Mouse (Mus musculus) liver, postnatal 0 days (tissue): Measurements from ENCODE around the gene Prr5l. TPM values are rescaled to one million over a fixed set of nuclear protein-coding genes. Genes with fewer than 3 reads are reported as not detected.

Experiments used
- ATAC-seq: fragments of 200-750 bp; cut with Nextera tagmentation; 2 replicates; pipeline ENCODE4 v1.8.0; 2017; ENCODE audit warnings: mild to moderate bottlenecking, moderate library complexity
- DNase-seq: peaks from one replicate; pipeline ENCODE4 v3.0.0-alpha.2; 2016
- H3K27ac ChIP-seq: fragments of 300-500 bp; sonication (generic); 2 replicates; pipeline ENCODE4 v1.5.1; 2014; ENCODE audit warnings: antibody characterized with exemption, moderate library complexity, mild to moderate bottlenecking, low read depth
- H3K27me3 ChIP-seq: fragments of 300-500 bp; sonication (generic); 2 replicates; pipeline ENCODE4 v1.6.1; 2014; ENCODE audit warnings: low read length, control low read depth, mixed read lengths; ENCODE audit not compliant: insufficient read depth
- H3K36me3 ChIP-seq: fragments of 300-500 bp; sonication (generic); replicated peaks from 2 replicates; pipeline ENCODE4 v1.6.1; 2014; ENCODE audit warnings: mild to moderate bottlenecking, control low read depth, low read length, moderate library complexity, mixed read lengths; ENCODE audit not compliant: insufficient read depth
- H3K4me1 ChIP-seq: fragments of 300-500 bp; sonication (generic); 2 replicates; pipeline ENCODE4 v1.6.1; 2014; ENCODE audit warnings: antibody characterized with exemption, mild to moderate bottlenecking, control low read depth; ENCODE audit not compliant: insufficient read depth
- H3K4me2 ChIP-seq: fragments of 300-500 bp; sonication (generic); 2 replicates; pipeline ENCODE4 v1.6.1; 2014; ENCODE audit warnings: low read depth, mild to moderate bottlenecking, low read length, moderate library complexity, mixed read lengths
- H3K4me3 ChIP-seq: fragments of 300-500 bp; sonication (generic); 2 replicates; pipeline ENCODE4 v1.5.1; 2014; ENCODE audit warnings: low read depth, low read length
- H3K9ac ChIP-seq: fragments of 300-500 bp; sonication (generic); replicated peaks from 2 replicates; pipeline ENCODE4 v1.6.1; 2014; ENCODE audit warnings: mild to moderate bottlenecking, moderate library complexity
- H3K9me3 ChIP-seq: fragments of 300-500 bp; sonication (generic); 2 replicates; pipeline ENCODE4 v1.6.1; 2016; ENCODE audit warnings: mild to moderate bottlenecking, control low read depth, low read length, mixed read lengths
- CTCF ChIP-seq: sonication (generic); IDR thresholded peaks from 2 replicates; pipeline ENCODE4 v1.5.1; 2016; ENCODE audit warnings: antibody characterized with exemption, low read depth
- EP300 ChIP-seq: IDR thresholded peaks from 2 replicates; pipeline ENCODE4 v1.6.1; 2016; ENCODE audit warnings: antibody characterized with exemption, low read depth, mild to moderate bottlenecking
- WGBS: fragments of 180-500 bp; shearing (Covaris S2); extraction: QIAGEN DNeasy Blood & Tissue Kit; methylation state at CpG from one replicate; pipeline ENCODE4 v1.1.7; 2014; ENCODE audit not compliant: insufficient replicate concordance; 5-methylcytosine and 5-hydroxymethylcytosine counted together
- polyA plus RNA-seq: library from polyadenylated mRNA; unstranded; fragments of >200 nt; fragmentation: Nextera tagmentation; extraction: Ambion mirVana; gene quantifications from 2 replicates; pipeline ENCODE4 v1.2.1, GENCODE M21; 2015

The Prr5l gene
- polyA plus RNA-seq, 1 experiment from 2014 or later, result 4.0 TPM

- 55% methylated on average over 7 of the region's 7 CpGs for WGBS
- Histone ChIP-seq H3K4me1 (peaks cover 24% of the 10 kb centered on the region), H3K9me3 (no peaks in the 10 kb centered on the region), H3K4me3 (no peak overlapping the region), H3K36me3 (no peaks in the 10 kb centered on the region), H3K27ac (no peak overlapping the region), H3K27me3 (no peaks in the 10 kb centered on the region), H3K9ac (no peak overlapping the region), H3K4me2 (no peak overlapping the region)
- DNase-seq (no peak), ATAC-seq (no peak)
- no peak for TF ChIP-seq EP300
- TF ChIP-seq CTCF, result no peak
Measured at GRCm38 (mm10) chr2:101818986-101819764, 63.7 kb downstream of the Prr5l start.

- peaks cover 21% of the 10 kb centered on the region for H3K4me1 ChIP-seq
Measured at GRCm38 (mm10) chr2:101816646-101817308, 66.0 kb downstream of the Prr5l start.

GRCm38 (mm10) chr2:101815250-101815934 is 67.4 kb downstream of the Prr5l start:
- peak; percentile 72 for TF ChIP-seq CTCF
- no peak for TF ChIP-seq EP300
- ATAC-seq (no peak), DNase-seq (peak; percentile 65)
- Histone ChIP-seq H3K27me3 (no peaks in the 10 kb centered on the region), H3K9ac (no peak overlapping the region), H3K4me3 (no peak overlapping the region), H3K4me2 (no peak overlapping the region), H3K27ac (no peak overlapping the region), H3K36me3 (no peaks in the 10 kb centered on the region), H3K9me3 (no peaks in the 10 kb centered on the region), H3K4me1 (peaks cover 24% of the 10 kb centered on the region)
- 27% methylated on average over 5 of the region's 5 CpGs for WGBS

More at GRCm38 (mm10) chr2:101816646-101817308, 66.0 kb downstream of the Prr5l start:
- Histone ChIP-seq H3K9ac (no peak overlapping the region), H3K27ac (no peak overlapping the region), H3K4me3 (no peak overlapping the region), H3K4me2 (no peak overlapping the region), H3K27me3 (no peaks in the 10 kb centered on the region), H3K36me3 (no peaks in the 10 kb centered on the region), H3K9me3 (no peaks in the 10 kb centered on the region)
- 73% methylated on average over 3 of the region's 3 CpGs for WGBS
- TF ChIP-seq CTCF, result no peak
- DNase-seq (no peak), ATAC-seq (no peak)

GRCm38 (mm10) chr2:101814272-101814625 is 68.6 kb downstream of the Prr5l start:
- Histone ChIP-seq H3K27ac (no peak overlapping the region), H3K4me1 (peaks cover 19% of the 10 kb centered on the region), H3K9me3 (no peaks in the 10 kb centered on the region), H3K36me3 (no peaks in the 10 kb centered on the region), H3K9ac (no peak overlapping the region), H3K4me3 (no peak overlapping the region), H3K27me3 (no peaks in the 10 kb centered on the region), H3K4me2 (no peak overlapping the region)
- DNase-seq, result no peak
- no peak for ATAC-seq
- 57% methylated on average over 5 of the region's 5 CpGs for WGBS
- TF ChIP-seq CTCF (no peak), EP300 (no peak)

GRCm38 (mm10) chr2:101813581-101814271 is 69.1 kb downstream of the Prr5l start:
- Histone ChIP-seq H3K27me3 (no peaks in the 10 kb centered on the region), H3K27ac (no peak overlapping the region), H3K9me3 (no peaks in the 10 kb centered on the region), H3K4me3 (no peak overlapping the region), H3K36me3 (no peaks in the 10 kb centered on the region), H3K9ac (no peak overlapping the region), H3K4me2 (no peak overlapping the region), H3K4me1 (peaks cover 14% of the 10 kb centered on the region)
- 57% methylated on average over 6 of the region's 6 CpGs for WGBS
- ATAC-seq (no peak), DNase-seq (no peak)
- TF ChIP-seq CTCF, result no peak
- no peak for TF ChIP-seq EP300

GRCm38 (mm10) chr2:101811925-101812324 is 70.9 kb downstream of the Prr5l start:
- Histone ChIP-seq H3K27ac (no peak overlapping the region), H3K4me2 (no peak overlapping the region), H3K9me3 (no peaks in the 10 kb centered on the region), H3K4me3 (no peak overlapping the region), H3K36me3 (no peaks in the 10 kb centered on the region), H3K27me3 (no peaks in the 10 kb centered on the region), H3K9ac (no peak overlapping the region), H3K4me1 (peaks cover 8% of the 10 kb centered on the region; the same call in 1 of the 2 replicates)
- TF ChIP-seq CTCF (no peak), EP300 (no peak)
- DNase-seq, result no peak
- no peak for ATAC-seq
- 71% methylated on average over 3 of the region's 3 CpGs for WGBS
